Mouse (Mus musculus): Measurements from ENCODE around the gene Cep164. TPM values are rescaled to one million over a fixed set of nuclear protein-coding genes. Genes with fewer than 3 reads are reported as not detected.

Gene Cep164
- total and polyA plus RNA-seq, 3 experiments, result 7.9 to 14.2 TPM; not detected in 1

GRCm38 (mm10) chr9:45850528-45851155, 22.2 kb upstream of the Cep164 start:
- Histone ChIP-seq H3K27ac (ENCODE audit: control insufficient read depth, low read depth, low read length) (no peak overlapping the region), H3K9ac (ENCODE audit: control insufficient read depth, low read depth, low read length, poor library complexity, severe bottlenecking) (no peak overlapping the region)

GRCm38 (mm10) chr9:45849528-45850408, 21.3 kb upstream of the Cep164 start:
- no peak overlapping the region for H3K4me3 ChIP-seq (ENCODE audit: control insufficient read depth in 1 of 2, insufficient read depth in 1 of 2, low read depth in 2 of 2, low read length in 2 of 2)
- TF ChIP-seq POLR2AphosphoS5 (IDR thresholded peaks at IDR 0.05; ENCODE audit: borderline replicate concordance, low read depth, low read length) (no peak), MEF2A (IDR thresholded peaks at IDR 0.05; ENCODE audit: extremely low read depth, insufficient replicate concordance, low read depth, low read length, poor library complexity, severe bottlenecking) (no peak), TCF12 (IDR thresholded peaks at IDR 0.05; ENCODE audit: low read depth, low read length) (no peak)
- no peaks in the 10 kb centered on the region for H3K79me2 ChIP-seq (ENCODE audit: control insufficient read depth, insufficient read depth, low read length, poor library complexity)
- H3K36me3 ChIP-seq (ENCODE audit: control insufficient read depth in 1 of 2, insufficient read depth in 2 of 2, low read length in 2 of 2), result no peaks in the 10 kb centered on the region
- no peaks in the 10 kb centered on the region for H3K9me3 ChIP-seq (replicated peaks; ENCODE audit: insufficient read depth, low read length)
- no peaks in the 10 kb centered on the region for H3K27me3 ChIP-seq (ENCODE audit: control insufficient read depth in 1 of 2, insufficient read depth in 2 of 2, low read length in 2 of 2)
- no peaks in the 10 kb centered on the region for H3K4me1 ChIP-seq (ENCODE audit: control insufficient read depth in 1 of 2, insufficient read depth in 2 of 2, low read length in 2 of 2)
- no peak for DNase-seq (ENCODE audit: low read depth, low spot score)
- H3K27ac ChIP-seq (ENCODE audit: control insufficient read depth, low read depth, low read length), result no peak overlapping the region
- no peak overlapping the region for H3K9ac ChIP-seq (ENCODE audit: control insufficient read depth, low read depth, low read length, poor library complexity, severe bottlenecking)

More at GRCm38 (mm10) chr9:45850528-45851155, 22.2 kb upstream of the Cep164 start:
- no peak overlapping the region for H3K4me3 ChIP-seq (ENCODE audit: control insufficient read depth in 1 of 2, insufficient read depth in 1 of 2, low read depth in 2 of 2, low read length in 2 of 2)
- no peaks in the 10 kb centered on the region for H3K36me3 ChIP-seq (ENCODE audit: control insufficient read depth in 1 of 2, insufficient read depth in 2 of 2, low read length in 2 of 2)
- H3K9me3 ChIP-seq (replicated peaks; ENCODE audit: insufficient read depth, low read length), result no peaks in the 10 kb centered on the region
- no peaks in the 10 kb centered on the region for H3K4me1 ChIP-seq (ENCODE audit: control insufficient read depth in 1 of 2, insufficient read depth in 2 of 2, low read length in 2 of 2)
- no peak for DNase-seq (ENCODE audit: low read depth, low spot score)
- no peaks in the 10 kb centered on the region for H3K79me2 ChIP-seq (ENCODE audit: control insufficient read depth, insufficient read depth, low read length, poor library complexity)
- no peak for TF ChIP-seq SIN3A (IDR thresholded peaks at IDR 0.05; ENCODE audit: low read length)
- TF ChIP-seq ZKSCAN1 (IDR thresholded peaks at IDR 0.05; ENCODE audit: low read depth, low read length), result no peak
- TF ChIP-seq MEF2A (IDR thresholded peaks at IDR 0.05; ENCODE audit: extremely low read depth, insufficient replicate concordance, low read depth, low read length, poor library complexity, severe bottlenecking), result no peak
- no peak for TF ChIP-seq MAFK (IDR thresholded peaks at IDR 0.05; ENCODE audit: borderline replicate concordance, low read depth, low read length)
- TF ChIP-seq EP300 (IDR thresholded peaks at IDR 0.05; ENCODE audit: low read depth in 1 of 2, low read length in 2 of 2), result no peak
- TF ChIP-seq MAZ (IDR thresholded peaks at IDR 0.05; ENCODE audit: low read depth, low read length), result no peak
- no peak for TF ChIP-seq TCF12 (IDR thresholded peaks at IDR 0.05; ENCODE audit: low read depth, low read length)
- no peak for TF ChIP-seq ZMIZ1 (IDR thresholded peaks at IDR 0.05; ENCODE audit: low read depth, low read length)
- TF ChIP-seq POLR2AphosphoS5 (IDR thresholded peaks at IDR 0.05; ENCODE audit: borderline replicate concordance, low read depth, low read length), result no peak
- TF ChIP-seq MYB (IDR thresholded peaks at IDR 0.05; ENCODE audit: low read depth, low read length), result no peak
- TF ChIP-seq CTCF (IDR thresholded peaks at IDR 0.05 in 2 of 3, conservative IDR thresholded peaks at IDR 0.05 in 1 of 3; ENCODE audit: control insufficient read depth in 1 of 3, insufficient read depth in 1 of 3, low read depth in 2 of 3, low read length in 3 of 3, poor library complexity in 1 of 3, severe bottlenecking in 1 of 3), result no peak
- no peak for TF ChIP-seq TBP (IDR thresholded peaks at IDR 0.05; ENCODE audit: low read depth, low read length)
- no peak for TF ChIP-seq CHD1 (IDR thresholded peaks at IDR 0.05; ENCODE audit: low read depth, low read length)
- TF ChIP-seq HCFC1 (IDR thresholded peaks at IDR 0.05; ENCODE audit: low read depth, low read length), result no peak
- TF ChIP-seq POLR2A (IDR thresholded peaks at IDR 0.05; ENCODE audit: control insufficient read depth in 1 of 2, insufficient read depth in 1 of 2, low read depth in 1 of 2, low read length in 2 of 2, poor library complexity in 1 of 2), result no peak
- no peak for TF ChIP-seq USF1 (IDR thresholded peaks at IDR 0.05; ENCODE audit: low read depth, low read length)
- TF ChIP-seq BHLHE40 (IDR thresholded peaks at IDR 0.05; ENCODE audit: borderline replicate concordance, low read depth, low read length), result no peak
- no peak for TF ChIP-seq JUND (IDR thresholded peaks at IDR 0.05; ENCODE audit: low read depth, low read length)
- TF ChIP-seq POLR2AphosphoS2 (IDR thresholded peaks at IDR 0.05; ENCODE audit: low read length), result no peak
- no peak for TF ChIP-seq RCOR1 (IDR thresholded peaks at IDR 0.05; ENCODE audit: low read depth, low read length)
- H3K27me3 ChIP-seq (ENCODE audit: control insufficient read depth in 1 of 2, insufficient read depth in 2 of 2, low read length in 2 of 2), result no peaks in the 10 kb centered on the region

All from MEL (cell line).